Mouse (Mus musculus): ENCODE measurements around the gene Mlkl.
A peak's percentile ranks its signal among the peaks of the same experiment; 100 is the strongest.

Mlkl gene

GRCm38 (mm10) chr8:111337890-111338347 is at the start of gene Mlkl:
TSS of gene Mlkl (minus strand) at chr8:111338177.
- no peak for DNase-seq (ENCODE audit: low spot score in 2 of 2)

DNA sequence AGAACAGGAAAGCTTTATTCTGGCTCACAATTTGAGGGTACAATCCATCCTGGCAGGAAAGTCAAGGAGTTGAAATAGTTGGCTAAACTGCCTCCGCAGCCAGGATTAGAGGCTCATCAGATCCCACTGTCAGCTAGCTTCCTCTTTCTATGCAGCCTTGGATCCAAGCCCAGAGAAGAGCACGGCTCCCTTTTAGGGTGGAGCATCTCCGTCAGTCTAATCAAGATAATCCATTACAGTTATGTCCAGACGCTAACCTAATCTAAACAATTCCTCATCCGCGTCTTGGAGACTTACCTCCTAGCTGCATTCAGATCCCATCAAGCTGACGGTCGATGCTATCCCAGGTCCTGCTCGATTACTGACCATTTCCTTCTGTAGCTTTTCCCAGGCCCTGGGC is 47.9 kb upstream of the Mlkl start:
- no peak for DNase-seq (ENCODE audit: low spot score in 2 of 2)

DNA sequence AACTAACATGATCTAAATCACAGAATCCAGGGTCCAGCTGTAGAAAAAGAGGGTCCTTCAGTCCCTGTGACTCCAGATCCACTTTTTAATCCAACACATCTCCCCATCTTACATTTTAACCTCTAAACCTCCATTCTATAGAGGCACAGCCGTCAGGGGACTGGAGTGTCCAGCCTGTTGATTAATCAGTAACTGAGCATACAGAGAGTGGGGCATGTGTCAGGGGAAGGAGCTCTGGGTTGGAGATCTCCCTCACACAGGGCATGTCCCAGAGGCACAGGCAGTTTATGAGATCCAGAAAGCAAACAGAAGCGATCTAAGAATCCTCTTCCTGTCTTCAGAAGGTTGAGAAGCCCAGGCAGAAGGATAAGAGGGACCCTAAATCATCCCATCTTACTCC is 46.7 kb upstream of the Mlkl start:
- DNase-seq (ENCODE audit: low spot score in 2 of 2): no peak

- no peak for DNase-seq (ENCODE audit: low spot score in 2 of 2)
These were observed 37.2 kb upstream of the Mlkl start for GRCm38 (mm10) chr8:111375192-111375591.

DNA sequence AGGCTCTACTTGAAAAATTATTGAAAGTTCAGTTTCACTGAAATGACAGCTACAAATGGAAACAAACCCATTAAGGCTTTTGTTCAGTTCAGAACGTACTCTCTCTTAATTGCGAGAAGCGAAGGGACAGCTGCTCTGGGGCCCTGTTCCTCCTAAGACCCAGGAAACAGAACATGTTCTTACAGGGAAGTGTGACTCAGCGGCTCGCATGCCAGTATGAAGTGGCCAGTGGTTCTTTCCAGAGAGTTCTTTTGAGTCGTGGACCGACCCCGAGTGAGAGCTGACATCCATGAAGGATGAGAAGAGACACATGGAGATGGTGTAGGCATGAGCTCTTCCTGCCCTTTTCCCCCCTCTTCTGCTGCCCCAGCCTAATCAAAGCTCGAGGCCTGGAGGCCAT is 31.7 kb upstream of the Mlkl start:
- DNase-seq (ENCODE audit: low spot score in 2 of 2): no peak

GRCm38 (mm10) chr8:111367350-111367749 is 29.4 kb upstream of the Mlkl start:
- DNase-seq (ENCODE audit: low spot score in 2 of 2): no peak

DNA sequence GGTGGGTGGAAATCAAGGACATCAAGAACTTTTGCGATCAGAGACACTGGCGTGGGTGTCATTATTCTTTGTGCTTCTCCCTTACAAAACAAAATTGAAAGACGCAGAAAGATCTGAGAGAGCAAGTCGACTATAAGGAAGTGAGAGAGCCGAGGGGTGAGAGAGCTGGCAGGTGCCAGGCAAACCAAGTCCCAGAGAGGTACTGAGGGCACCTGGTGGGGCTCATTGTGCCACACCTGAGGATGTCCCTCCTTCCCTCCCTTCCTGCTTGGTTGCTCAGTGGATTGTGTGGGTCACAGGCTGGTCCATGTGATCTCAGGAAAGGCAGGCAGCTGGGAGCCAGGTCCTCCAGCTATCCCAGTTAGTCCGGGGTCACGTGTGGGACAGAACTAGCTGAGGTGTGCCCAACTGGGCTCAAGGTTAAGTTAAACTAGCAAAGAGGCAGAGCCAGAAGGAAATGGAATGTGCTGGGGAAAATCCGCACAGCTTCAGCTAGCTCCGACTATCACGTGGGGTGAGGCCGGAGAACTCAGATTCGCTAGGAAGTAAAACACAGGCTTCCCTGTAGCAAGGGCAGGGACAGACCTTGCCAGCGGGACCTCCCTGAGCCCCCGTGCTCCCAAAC is 28.7 kb upstream of the Mlkl start:
- no peak for DNase-seq (ENCODE audit: low spot score in 2 of 2)

GRCm38 (mm10) chr8:111363489-111363888 is 25.5 kb upstream of the Mlkl start:
- no peak for DNase-seq (ENCODE audit: low spot score in 2 of 2)

DNA sequence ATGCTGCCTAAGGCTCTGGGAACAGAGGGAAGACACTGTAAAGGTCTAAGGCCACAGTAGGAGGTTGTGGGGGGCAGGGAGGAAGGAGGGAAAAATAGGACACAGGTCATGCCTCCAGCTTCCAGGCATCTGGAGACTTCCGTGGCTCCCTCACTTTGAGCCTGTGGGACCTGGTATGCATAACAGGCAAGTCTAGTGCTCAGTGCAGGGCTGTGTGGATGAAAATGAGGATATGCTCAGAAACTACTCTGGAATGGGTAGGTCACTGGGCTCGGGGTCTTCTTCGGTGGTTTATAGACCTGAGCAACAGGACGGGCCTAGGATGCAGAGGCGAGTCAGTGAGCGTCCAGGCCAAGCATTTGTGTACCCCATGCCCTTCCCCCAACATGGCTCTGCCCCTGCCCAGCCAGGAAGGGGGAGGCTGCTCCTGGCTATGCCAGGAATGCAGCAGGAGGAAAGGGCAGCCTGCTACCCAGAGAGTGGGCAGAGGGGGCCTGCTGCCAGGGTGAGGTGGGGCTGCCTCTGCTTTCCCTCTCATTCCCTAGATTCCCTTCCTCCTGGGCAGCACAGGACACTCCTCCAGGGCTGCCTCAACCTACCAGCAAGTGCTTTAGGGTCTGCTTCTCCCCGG is 22.7 kb upstream of the Mlkl start:
- no peak for DNase-seq (ENCODE audit: low spot score in 2 of 2)

GRCm38 (mm10) chr8:111359936-111360335 is 22.0 kb upstream of the Mlkl start:
- no peak for DNase-seq (ENCODE audit: low spot score in 2 of 2)

DNA sequence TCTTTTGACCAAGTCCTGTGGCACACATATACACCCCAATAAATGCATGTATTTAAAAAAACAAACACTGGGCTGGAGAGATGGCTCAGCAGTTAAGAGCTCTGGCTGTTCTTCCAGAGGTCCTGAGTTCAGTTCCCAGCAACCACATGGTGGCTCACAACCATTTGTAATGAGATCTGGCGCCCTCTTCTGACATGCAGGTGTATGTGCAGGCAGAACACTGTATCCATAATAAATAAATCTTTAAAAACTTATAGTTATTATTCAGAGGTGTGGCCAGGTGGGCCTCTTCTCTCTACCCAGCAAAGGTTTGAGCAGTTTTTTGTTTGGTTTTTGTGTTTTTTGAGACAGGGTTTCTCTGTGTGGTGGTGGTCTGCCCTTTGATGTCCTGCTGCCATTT is 20.9 kb upstream of the Mlkl start:
- DNase-seq (ENCODE audit: low spot score in 2 of 2): no peak

DNA sequence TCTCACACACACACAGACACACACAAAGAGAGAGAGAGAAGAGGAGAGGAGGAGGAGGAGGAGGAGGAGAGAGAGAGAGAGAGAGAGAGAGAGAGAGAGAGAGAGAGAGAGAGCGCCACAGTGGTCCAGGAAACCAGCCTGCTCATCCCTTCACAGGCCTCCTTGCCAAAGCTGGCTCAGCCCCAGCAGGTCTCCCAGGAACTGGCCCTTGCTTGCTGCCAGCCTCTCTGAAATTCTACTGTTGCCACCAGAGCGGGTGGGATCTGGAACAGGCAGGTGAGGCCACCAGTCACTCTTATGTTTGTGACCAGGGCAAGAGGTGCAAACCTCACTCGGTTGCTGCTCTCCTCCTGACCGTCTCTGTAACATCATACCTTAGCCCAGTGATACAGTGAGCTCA is 19.5 kb upstream of the Mlkl start:
- no peak for DNase-seq (ENCODE audit: low spot score in 2 of 2)

GRCm38 (mm10) chr8:111353497-111353896 is 15.5 kb upstream of the Mlkl start:
- no peak for DNase-seq (ENCODE audit: low spot score in 2 of 2)

DNA sequence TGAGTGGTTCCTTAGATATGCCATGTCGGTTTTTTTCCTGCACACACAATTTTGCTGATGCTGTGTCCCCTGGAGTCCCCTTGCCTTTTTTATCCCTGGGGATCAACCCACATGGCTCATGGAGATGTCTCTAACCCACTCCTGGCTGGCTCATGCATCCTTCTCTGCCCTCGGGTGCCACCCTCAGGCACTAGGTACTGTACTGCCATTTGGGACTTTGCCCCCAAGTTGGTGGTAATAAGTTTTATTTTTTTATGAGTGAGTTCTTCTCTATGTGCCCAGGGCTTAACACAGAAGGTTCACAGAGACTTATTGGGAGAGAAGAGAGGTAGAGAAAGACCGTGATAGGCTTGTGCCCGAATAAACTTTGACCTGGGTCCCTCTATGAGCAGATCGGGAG is 14.3 kb upstream of the Mlkl start:
- DNase-seq (ENCODE audit: low spot score in 2 of 2): no peak

- DNase-seq (ENCODE audit: low spot score in 2 of 2): no peak
These were observed 12.6 kb upstream of the Mlkl start for GRCm38 (mm10) chr8:111350577-111350976.

DNA sequence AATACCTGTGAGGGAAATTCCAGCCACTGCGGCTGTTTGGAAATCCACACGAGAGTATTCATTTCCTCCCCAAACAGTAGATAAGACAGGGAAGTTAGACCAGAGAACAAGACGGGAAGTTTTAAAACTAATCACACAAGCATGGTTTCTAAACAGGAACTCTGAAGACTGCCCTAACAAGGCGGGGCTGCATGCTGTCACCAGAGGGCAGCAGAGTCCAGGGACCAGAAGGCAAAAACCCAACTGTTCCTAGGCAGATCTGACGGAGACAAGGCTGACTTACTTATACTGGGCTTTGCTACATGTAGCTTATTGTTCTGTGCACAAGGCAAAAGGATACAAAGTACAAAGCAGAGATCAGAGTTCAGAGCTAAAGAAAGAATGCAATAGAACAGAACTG is 5.2 kb upstream of the Mlkl start:
- DNase-seq (ENCODE audit: low spot score in 2 of 2): peak; percentile 87 to 88

- DNase-seq (ENCODE audit: low spot score in 2 of 2): no peak
These were observed 2.2 kb upstream of the Mlkl start for GRCm38 (mm10) chr8:111340186-111340585.

DNA sequence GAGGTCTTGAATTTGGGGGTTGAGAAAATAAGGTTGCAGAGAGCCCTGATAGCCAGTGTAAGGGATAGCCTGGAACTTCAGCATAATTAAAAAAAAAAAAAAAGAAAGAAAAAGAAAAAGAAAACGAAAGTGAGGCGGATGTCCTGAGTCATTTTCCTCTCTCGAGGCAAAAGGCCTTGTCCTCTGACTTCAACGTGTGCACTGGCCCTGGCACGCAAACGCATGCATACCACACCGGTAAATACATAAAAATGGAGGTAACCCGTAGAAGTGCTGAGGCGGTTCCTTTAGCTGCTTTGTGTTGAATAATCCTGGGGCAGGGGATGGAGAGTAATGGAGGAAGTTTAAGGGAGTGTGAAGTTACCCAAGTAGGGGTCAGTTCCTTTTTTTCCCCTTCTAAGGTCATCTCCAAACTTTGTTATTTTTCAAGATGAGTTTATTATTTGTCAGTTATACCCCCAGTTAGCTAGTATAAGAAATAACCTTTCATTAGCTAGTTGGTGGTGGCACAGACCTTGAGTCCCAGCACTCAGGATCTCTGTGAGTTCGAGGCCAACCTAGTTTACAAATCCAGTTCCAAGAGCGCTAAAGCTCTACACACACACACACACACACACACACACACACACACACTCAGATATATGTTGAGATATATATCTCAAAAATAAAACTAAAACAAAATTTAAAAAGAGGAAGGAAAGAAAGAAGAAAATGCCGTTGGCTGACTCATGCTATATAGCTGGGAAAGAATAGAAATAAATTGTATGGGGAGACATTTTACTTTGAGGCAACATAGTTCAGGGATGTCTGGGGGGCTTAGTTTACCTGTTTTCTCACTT is 612 bp upstream of the Mlkl start:
- no peak for DNase-seq (ENCODE audit: low spot score in 2 of 2)

- DNase-seq (ENCODE audit: low spot score in 2 of 2): no peak
These were observed 577 bp downstream of the Mlkl start for GRCm38 (mm10) chr8:111337311-111337889.

DNA sequence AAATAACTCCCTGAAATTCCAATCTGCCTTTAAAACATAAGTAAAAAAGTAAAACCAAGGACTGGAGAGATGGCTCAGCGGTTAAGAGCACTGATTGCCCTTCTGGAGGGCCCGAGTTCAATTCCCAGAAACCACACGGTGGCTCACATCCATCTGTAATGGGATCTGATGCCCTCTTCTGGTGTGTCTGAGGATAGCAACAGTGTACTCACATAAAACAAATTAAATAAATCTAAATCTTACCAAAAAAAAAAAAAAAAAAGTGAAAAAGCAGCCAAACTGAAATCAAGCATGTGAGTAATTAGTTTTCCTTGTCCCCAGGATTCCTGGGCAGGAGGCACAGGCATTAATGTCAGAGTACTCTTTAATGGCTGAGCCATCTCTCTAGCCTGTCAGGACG is 1.3 kb downstream of the Mlkl start:
- no peak for DNase-seq (ENCODE audit: low spot score in 2 of 2)

- DNase-seq (ENCODE audit: low spot score in 2 of 2): no peak
These were observed 12.7 kb downstream of the Mlkl start for GRCm38 (mm10) chr8:111325222-111325790.

GRCm38 (mm10) chr8:111314729-111315128 is 23.2 kb downstream of the Mlkl start:
- no peak for DNase-seq (ENCODE audit: low spot score in 2 of 2)

Data from right cerebral cortex, adult 2 months (tissue).